ENCODE assay signal across 21 mouse cellular contexts in the genomic region with DNA sequence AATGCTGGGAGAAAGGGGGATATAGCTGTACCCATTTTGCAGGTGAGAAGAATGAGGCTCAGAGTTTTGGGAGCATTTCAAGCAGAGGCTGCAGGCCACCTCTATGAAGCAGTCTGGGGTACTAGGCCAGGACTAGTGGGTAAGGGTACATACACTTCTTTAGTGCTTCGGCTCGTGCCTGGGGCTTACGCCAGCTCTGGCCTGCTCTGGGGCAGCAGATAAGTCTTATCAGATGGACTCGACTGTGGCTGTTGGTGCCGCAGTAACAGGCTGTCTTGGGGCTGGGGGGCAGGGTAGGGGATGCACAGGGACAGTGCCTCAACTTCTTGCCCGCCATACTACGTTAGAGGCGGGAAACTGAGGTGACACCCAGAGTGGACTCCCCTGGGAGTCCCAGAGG. TPM values are rescaled to one million over a fixed set of nuclear protein-coding genes. Genes with fewer than 3 reads are reported as not detected.
DNase-seq lines count a peak whose midpoint lies in the region; ATAC-seq lines count a peak whose summit lies in the region.
"Had no signal": no experiment of that assay in that cellular context is flagged by ENCODE, and none has a peak within 500 bp of the region (broad histone marks: within the 10 kb centered on the region; RNA-seq: fewer than 3 reads in every experiment).

No protein-coding gene starts in this region.

- H3K4me3 ChIP-seq in heart, embryonic 11.5 days (ENCODE audit: low read depth, low read length), result no peak overlapping the region
- H3K4me3 ChIP-seq in liver, embryonic 12.5 days, result peak overlapping the region; percentile 73
- H3K4me3 ChIP-seq in forebrain, embryonic 13.5 days, result no peak overlapping the region
- H3K4me3 ChIP-seq: embryonic facial prominence, embryonic 15.5 days; forebrain, embryonic 15.5 days; limb, embryonic 10.5 days; lung, embryonic 15.5 days; myocyte had no signal

- H3K4me1 ChIP-seq in heart, embryonic 11.5 days (ENCODE audit: control insufficient read depth, insufficient read depth, low read length), result no peaks in the 10 kb centered on the region; the same call in 1 of the 2 replicates
- H3K4me1 ChIP-seq in liver, embryonic 12.5 days, result peaks cover 53% of the 10 kb centered on the region
- no peaks in the 10 kb centered on the region for H3K4me1 ChIP-seq in forebrain, embryonic 13.5 days
- H3K4me1 ChIP-seq: embryonic facial prominence, embryonic 15.5 days; forebrain, embryonic 15.5 days; limb, embryonic 10.5 days; lung, embryonic 15.5 days had no signal

- 48% methylated on average over 8 of the region's 8 CpGs for WGBS in heart, embryonic 11.5 days (ENCODE audit: insufficient replicate concordance)
- WGBS in liver, embryonic 12.5 days (ENCODE audit: insufficient replicate concordance), result 19% methylated on average over 8 of the region's 8 CpGs
- 87% methylated on average over 8 of the region's 8 CpGs for WGBS in forebrain, embryonic 13.5 days

- H3K9me3 ChIP-seq in heart, embryonic 11.5 days (replicated peaks; ENCODE audit: control insufficient read depth, low read length), result no peaks in the 10 kb centered on the region
- H3K9me3 ChIP-seq in liver, embryonic 12.5 days (replicated peaks), result no peaks in the 10 kb centered on the region
- H3K9me3 ChIP-seq in forebrain, embryonic 13.5 days (replicated peaks), result no peaks in the 10 kb centered on the region
- H3K9me3 ChIP-seq: embryonic facial prominence, embryonic 15.5 days; forebrain, embryonic 15.5 days; limb, embryonic 10.5 days; lung, embryonic 15.5 days had no signal

- DNase-seq in heart, postnatal 36 days, result no peak
- peak; percentile 80 for DNase-seq in MEL-GATA-1-ER (ENCODE audit: extremely low read depth, low read depth)
- no peak for DNase-seq in urinary bladder, postnatal 10 days (ENCODE audit: low spot score)
- DNase-seq in lung, adult 18-20 months, result no peak
- DNase-seq: cerebellum, adult 2 months; kidney, adult 8-10 months; layer of hippocampus, postnatal 36 days; right cerebral cortex, adult 18-20 months; thymus, postnatal 25 days had no signal

- no peaks in the 10 kb centered on the region for H3K36me3 ChIP-seq in heart, embryonic 11.5 days (ENCODE audit: control insufficient read depth, insufficient read depth, low read length)
- H3K36me3 ChIP-seq in liver, embryonic 12.5 days, result peaks cover 11% of the 10 kb centered on the region
- no peaks in the 10 kb centered on the region for H3K36me3 ChIP-seq in forebrain, embryonic 13.5 days (ENCODE audit: poor library complexity, severe bottlenecking)
- H3K36me3 ChIP-seq: embryonic facial prominence, embryonic 15.5 days; forebrain, embryonic 15.5 days; limb, embryonic 10.5 days; lung, embryonic 15.5 days had no signal

- intact Hi-C loops in heart, postnatal 36 days (cut with DNase I), result no loop called here

- ATAC-seq in heart, embryonic 11.5 days (replicated peaks; ENCODE audit: insufficient number of reproducible peaks, low FRiP score, low TSS enrichment), result peak; percentile 68; the same call in 1 of the 2 replicates
- peak; percentile 78 for ATAC-seq in liver, embryonic 12.5 days
- ATAC-seq in megakaryocyte-erythroid progenitor cell, adult 5-6 weeks (replicated peaks; ENCODE audit: low FRiP score, low TSS enrichment, poor library complexity, severe bottlenecking), result peak; percentile 66
- ATAC-seq in forebrain, embryonic 13.5 days, result no peak
- ATAC-seq: forebrain, embryonic 15.5 days had no signal

- H3K9ac ChIP-seq in heart, embryonic 11.5 days (ENCODE audit: low read depth, low read length), result no peak overlapping the region
- H3K9ac ChIP-seq in liver, embryonic 12.5 days, result peak overlapping the region; percentile 69
- no peak overlapping the region for H3K9ac ChIP-seq in forebrain, embryonic 13.5 days
- H3K9ac ChIP-seq: embryonic facial prominence, embryonic 15.5 days; forebrain, embryonic 15.5 days; lung, embryonic 15.5 days had no signal

- no peak overlapping the region for H3K27ac ChIP-seq in heart, embryonic 11.5 days (ENCODE audit: low read depth, low read length)
- peak overlapping the region; percentile 93 for H3K27ac ChIP-seq in liver, embryonic 12.5 days
- H3K27ac ChIP-seq in forebrain, embryonic 13.5 days, result no peak overlapping the region
- H3K27ac ChIP-seq: embryonic facial prominence, embryonic 15.5 days; forebrain, embryonic 15.5 days; limb, embryonic 10.5 days; lung, embryonic 15.5 days had no signal

- H3K4me2 ChIP-seq in heart, embryonic 11.5 days, result peak overlapping the region; percentile 9; the same call in 1 of the 2 replicates
- H3K4me2 ChIP-seq in liver, embryonic 12.5 days, result peak overlapping the region; percentile 72
- no peak overlapping the region for H3K4me2 ChIP-seq in forebrain, embryonic 13.5 days
- H3K4me2 ChIP-seq: embryonic facial prominence, embryonic 15.5 days; forebrain, embryonic 15.5 days; lung, embryonic 15.5 days had no signal

- no peaks in the 10 kb centered on the region for H3K27me3 ChIP-seq in heart, embryonic 11.5 days (ENCODE audit: control insufficient read depth, insufficient read depth, low read length)
- no peaks in the 10 kb centered on the region for H3K27me3 ChIP-seq in liver, embryonic 12.5 days (replicated peaks)
- H3K27me3 ChIP-seq in forebrain, embryonic 13.5 days, result no peaks in the 10 kb centered on the region
- H3K27me3 ChIP-seq: embryonic facial prominence, embryonic 15.5 days; forebrain, embryonic 15.5 days; lung, embryonic 15.5 days had no signal

RNA-seq across cellular contexts. Expression of gene Gata1, which starts 9.6 kb away (rescaled TPM):
- polyA plus RNA-seq in heart, embryonic 11.5 days (2014; fragmentation: Nextera tagmentation; extraction: Ambion mirVana), result 13.7 and 16.6 TPM in 2 replicates
- under 1 TPM in 1 of 2 experiments, not detected in 1; 0.14 TPM for total RNA-seq in heart, postnatal 36 days (2021)
- polyA plus RNA-seq in liver, embryonic 12.5 days (2016; fragmentation: Nextera tagmentation; extraction: Ambion mirVana), result 148 and 156 TPM in 2 replicates
- total RNA-seq in megakaryocyte-erythroid progenitor cell, adult 5-6 weeks (2014; fragmentation: Nextera tagmentation), result 187 and 213 TPM in 2 replicates
- total RNA-seq in megakaryocyte-erythroid progenitor cell, adult 5-6 weeks (2017), result 134 and 145 TPM in 2 replicates
- 0.26 and 0.39 TPM in 2 replicates for polyA plus RNA-seq in forebrain, embryonic 13.5 days (2015; fragmentation: Nextera tagmentation; extraction: Ambion mirVana)
- total RNA-seq: layer of hippocampus, postnatal 36 days had no signal
- polyA plus RNA-seq: cerebellum, adult 2 months; myocyte had no signal

RNA-seq across cellular contexts. Expression of gene Hdac6, which starts 20.5 kb away (rescaled TPM):
- polyA plus RNA-seq in heart, embryonic 11.5 days (2014; fragmentation: Nextera tagmentation; extraction: Ambion mirVana), result 23.8 and 27.2 TPM in 2 replicates
- total RNA-seq in heart, postnatal 36 days (2021), result 10 to 100 TPM; 11.1 to 11.8 TPM
- polyA plus RNA-seq in liver, embryonic 12.5 days (2016; fragmentation: Nextera tagmentation; extraction: Ambion mirVana), result 15.4 and 15.8 TPM in 2 replicates
- 9.8 and 9.9 TPM in 2 replicates for total RNA-seq in megakaryocyte-erythroid progenitor cell, adult 5-6 weeks (2014; fragmentation: Nextera tagmentation)
- total RNA-seq in megakaryocyte-erythroid progenitor cell, adult 5-6 weeks (2017), result 9.1 and 11.8 TPM in 2 replicates
- polyA plus RNA-seq in forebrain, embryonic 13.5 days (2015; fragmentation: Nextera tagmentation; extraction: Ambion mirVana), result 53.5 and 64.8 TPM in 2 replicates

RNA-seq across cellular contexts. Expression of gene Eras, which starts 39.8 kb away (rescaled TPM):
- polyA plus RNA-seq in heart, embryonic 11.5 days (2014; fragmentation: Nextera tagmentation; extraction: Ambion mirVana), result not detected in 2 replicates
- not detected for total RNA-seq in heart, postnatal 36 days (2021)
- 0.17 TPM in 1 of 2 replicates, not detected in the other for polyA plus RNA-seq in liver, embryonic 12.5 days (2016; fragmentation: Nextera tagmentation; extraction: Ambion mirVana)
- total RNA-seq in megakaryocyte-erythroid progenitor cell, adult 5-6 weeks (2014; fragmentation: Nextera tagmentation), result not detected in 2 replicates
- not detected in 2 replicates for total RNA-seq in megakaryocyte-erythroid progenitor cell, adult 5-6 weeks (2017)
- not detected in 2 replicates for polyA plus RNA-seq in forebrain, embryonic 13.5 days (2015; fragmentation: Nextera tagmentation; extraction: Ambion mirVana)
- total RNA-seq: layer of hippocampus, postnatal 36 days; neutrophil, adult 5-6 weeks had no signal
- polyA plus RNA-seq: cerebellum, adult 2 months; embryonic facial prominence, embryonic 15.5 days; forebrain, embryonic 15.5 days; heart, postnatal 0 days; large intestine, adult 2 months; limb, embryonic 10.5 days; lung, embryonic 15.5 days; myocyte had no signal

RNA-seq across cellular contexts. Expression of gene Pcsk1n, which starts 48.6 kb away (rescaled TPM):
- polyA plus RNA-seq in heart, embryonic 11.5 days (2014; fragmentation: Nextera tagmentation; extraction: Ambion mirVana), result 0.10 and 0.23 TPM in 2 replicates
- under 1 TPM in 1 of 2 experiments, not detected in 1; 0.25 TPM for total RNA-seq in heart, postnatal 36 days (2021)
- 0.26 and 0.33 TPM in 2 replicates for polyA plus RNA-seq in liver, embryonic 12.5 days (2016; fragmentation: Nextera tagmentation; extraction: Ambion mirVana)
- not detected in 2 replicates for total RNA-seq in megakaryocyte-erythroid progenitor cell, adult 5-6 weeks (2014; fragmentation: Nextera tagmentation)
- not detected in 2 replicates for total RNA-seq in megakaryocyte-erythroid progenitor cell, adult 5-6 weeks (2017)
- 82.1 and 83.8 TPM in 2 replicates for polyA plus RNA-seq in forebrain, embryonic 13.5 days (2015; fragmentation: Nextera tagmentation; extraction: Ambion mirVana)
- total RNA-seq: neutrophil, adult 5-6 weeks had no signal
- polyA plus RNA-seq: myocyte had no signal

RNA-seq across cellular contexts. Expression of gene Glod5, which starts 50.1 kb away (rescaled TPM):
- 0.82 TPM in 1 of 2 replicates, not detected in the other for polyA plus RNA-seq in heart, embryonic 11.5 days (2014; fragmentation: Nextera tagmentation; extraction: Ambion mirVana)
- total RNA-seq in heart, postnatal 36 days (2021), result not detected
- polyA plus RNA-seq in liver, embryonic 12.5 days (2016; fragmentation: Nextera tagmentation; extraction: Ambion mirVana), result 0.25 TPM in 1 of 2 replicates, not detected in the other
- total RNA-seq in megakaryocyte-erythroid progenitor cell, adult 5-6 weeks (2014; fragmentation: Nextera tagmentation), result not detected in 2 replicates
- total RNA-seq in megakaryocyte-erythroid progenitor cell, adult 5-6 weeks (2017), result not detected in 2 replicates
- polyA plus RNA-seq in forebrain, embryonic 13.5 days (2015; fragmentation: Nextera tagmentation; extraction: Ambion mirVana), result not detected in 2 replicates
- total RNA-seq: neutrophil, adult 5-6 weeks had no signal
- polyA plus RNA-seq: embryonic facial prominence, embryonic 15.5 days; limb, embryonic 10.5 days; lung, embryonic 15.5 days; myocyte had no signal

Comparison
In these comparisons a context has a peak if more than half of its experiments do, and no peak if none do; other contexts are left out.
1. RNA of gene Gata1, which starts 9.6 kb away (polyA plus RNA-seq): 148 to 156 TPM in liver, embryonic 12.5 days and 13.7 to 16.6 TPM in heart, embryonic 11.5 days; 0.26 to 0.39 TPM in forebrain, embryonic 13.5 days; every median in the first group is over 10 times any median in the second.